Mouse (Mus musculus): ENCODE measurements at regions not wholly inside any gene's neighbourhood (a gene's known extent, or its start where the extent isn't known, plus 50 kb on each side); places are given as distances from the start of the nearest gene placed in this dataset.

GRCm38 (mm10) chr8:113977072-113977471, 128.5 kb upstream of the Adamts18 start:
- ATAC-seq: no peak
- Histone ChIP-seq H3K27ac (ENCODE audit: low read length) (no peak overlapping the region), H3K36me3 (ENCODE audit: control insufficient read depth, insufficient read depth, low read length) (no peaks in the 10 kb centered on the region), H3K9ac (ENCODE audit: low read depth, low read length) (no peak overlapping the region), H3K27me3 (ENCODE audit: control insufficient read depth, insufficient read depth, low read depth, low read length) (no peaks in the 10 kb centered on the region), H3K9me3 (replicated peaks; ENCODE audit: control insufficient read depth, low read length, poor library complexity, severe bottlenecking) (no peaks in the 10 kb centered on the region), H3K4me3 (ENCODE audit: low read depth, low read length) (no peak overlapping the region), H3K4me2 (ENCODE audit: low read length) (no peak overlapping the region), H3K4me1 (ENCODE audit: control insufficient read depth, insufficient read depth, low read length) (peaks cover 10% of the 10 kb centered on the region)
- 58% methylated on average over 4 of the region's 4 CpGs for WGBS

GRCm38 (mm10) chr8:113978946-113979345, 130.4 kb upstream of the Adamts18 start:
- no peak overlapping the region for H3K4me3 ChIP-seq (ENCODE audit: low read depth, low read length)
- WGBS: 35% methylated on average over 9 of the region's 9 CpGs
- no peaks in the 10 kb centered on the region for H3K27me3 ChIP-seq (ENCODE audit: control insufficient read depth, insufficient read depth, low read depth, low read length)
- no peak overlapping the region for H3K27ac ChIP-seq (ENCODE audit: low read length)
- no peak overlapping the region for H3K4me2 ChIP-seq (ENCODE audit: low read length)
- peaks cover 10% of the 10 kb centered on the region for H3K4me1 ChIP-seq (ENCODE audit: control insufficient read depth, insufficient read depth, low read length)
- no peaks in the 10 kb centered on the region for H3K36me3 ChIP-seq (ENCODE audit: control insufficient read depth, insufficient read depth, low read length)
- no peaks in the 10 kb centered on the region for H3K9me3 ChIP-seq (replicated peaks; ENCODE audit: control insufficient read depth, low read length, poor library complexity, severe bottlenecking)
- H3K9ac ChIP-seq (ENCODE audit: low read depth, low read length): no peak overlapping the region
- ATAC-seq: no peak

- Histone ChIP-seq H3K9ac (ENCODE audit: low read depth, low read length) (no peak overlapping the region), H3K36me3 (ENCODE audit: control insufficient read depth, insufficient read depth, low read length) (no peaks in the 10 kb centered on the region), H3K4me1 (ENCODE audit: control insufficient read depth, insufficient read depth, low read length) (peaks cover 10% of the 10 kb centered on the region), H3K27ac (ENCODE audit: low read length) (no peak overlapping the region), H3K9me3 (replicated peaks; ENCODE audit: control insufficient read depth, low read length, poor library complexity, severe bottlenecking) (no peaks in the 10 kb centered on the region), H3K4me3 (ENCODE audit: low read depth, low read length) (no peak overlapping the region), H3K27me3 (ENCODE audit: control insufficient read depth, insufficient read depth, low read depth, low read length) (no peaks in the 10 kb centered on the region), H3K4me2 (ENCODE audit: low read length) (no peak overlapping the region)
- 93% methylated on average over 5 of the region's 5 CpGs for WGBS
- ATAC-seq: no peak
These were observed 131.3 kb upstream of the Adamts18 start for GRCm38 (mm10) chr8:113979837-113980236.

GRCm38 (mm10) chr8:113981339-113981738, 132.8 kb upstream of the Adamts18 start:
- Histone ChIP-seq H3K4me1 (ENCODE audit: control insufficient read depth, insufficient read depth, low read length) (peaks cover 6% of the 10 kb centered on the region), H3K4me3 (ENCODE audit: low read depth, low read length) (no peak overlapping the region), H3K9me3 (replicated peaks; ENCODE audit: control insufficient read depth, low read length, poor library complexity, severe bottlenecking) (no peaks in the 10 kb centered on the region), H3K9ac (ENCODE audit: low read depth, low read length) (no peak overlapping the region), H3K4me2 (ENCODE audit: low read length) (no peak overlapping the region), H3K36me3 (ENCODE audit: control insufficient read depth, insufficient read depth, low read length) (no peaks in the 10 kb centered on the region), H3K27ac (ENCODE audit: low read length) (no peak overlapping the region), H3K27me3 (ENCODE audit: control insufficient read depth, insufficient read depth, low read depth, low read length) (no peaks in the 10 kb centered on the region)
- ATAC-seq: no peak
- 45% methylated on average over 1 of the region's 1 CpGs for WGBS

GRCm38 (mm10) chr8:113984845-113985244, 136.3 kb upstream of the Adamts18 start:
- WGBS: 11% methylated on average over 10 of the region's 10 CpGs
- no peak overlapping the region for H3K4me2 ChIP-seq (ENCODE audit: low read length)
- no peak overlapping the region for H3K4me3 ChIP-seq (ENCODE audit: low read depth, low read length)
- H3K4me1 ChIP-seq (ENCODE audit: control insufficient read depth, insufficient read depth, low read length): no peaks in the 10 kb centered on the region
- no peak overlapping the region for H3K9ac ChIP-seq (ENCODE audit: low read depth, low read length)
- H3K27ac ChIP-seq (ENCODE audit: low read length): no peak overlapping the region
- no peaks in the 10 kb centered on the region for H3K27me3 ChIP-seq (ENCODE audit: control insufficient read depth, insufficient read depth, low read depth, low read length)
- no peaks in the 10 kb centered on the region for H3K36me3 ChIP-seq (ENCODE audit: control insufficient read depth, insufficient read depth, low read length)
- H3K9me3 ChIP-seq (replicated peaks; ENCODE audit: control insufficient read depth, low read length, poor library complexity, severe bottlenecking): no peaks in the 10 kb centered on the region
- no peak for ATAC-seq

- no peaks in the 10 kb centered on the region for H3K36me3 ChIP-seq (ENCODE audit: control insufficient read depth, insufficient read depth, low read length)
- no peak overlapping the region for H3K4me3 ChIP-seq (ENCODE audit: low read depth, low read length)
- H3K9ac ChIP-seq (ENCODE audit: low read depth, low read length): no peak overlapping the region
- H3K4me1 ChIP-seq (ENCODE audit: control insufficient read depth, insufficient read depth, low read length): no peaks in the 10 kb centered on the region
- ATAC-seq: no peak
- no peak overlapping the region for H3K27ac ChIP-seq (ENCODE audit: low read length)
- H3K27me3 ChIP-seq (ENCODE audit: control insufficient read depth, insufficient read depth, low read depth, low read length): no peaks in the 10 kb centered on the region
- H3K9me3 ChIP-seq (replicated peaks; ENCODE audit: control insufficient read depth, low read length, poor library complexity, severe bottlenecking): no peaks in the 10 kb centered on the region
- WGBS: 59% methylated on average over 11 of the region's 11 CpGs
- no peak overlapping the region for H3K4me2 ChIP-seq (ENCODE audit: low read length)
These were observed 136.9 kb upstream of the Adamts18 start for GRCm38 (mm10) chr8:113985471-113985870.

GRCm38 (mm10) chr8:113985948-113986347, 137.4 kb upstream of the Adamts18 start:
- Histone ChIP-seq H3K9me3 (replicated peaks; ENCODE audit: control insufficient read depth, low read length, poor library complexity, severe bottlenecking) (no peaks in the 10 kb centered on the region), H3K4me3 (ENCODE audit: low read depth, low read length) (no peak overlapping the region), H3K9ac (ENCODE audit: low read depth, low read length) (no peak overlapping the region), H3K36me3 (ENCODE audit: control insufficient read depth, insufficient read depth, low read length) (no peaks in the 10 kb centered on the region), H3K4me1 (ENCODE audit: control insufficient read depth, insufficient read depth, low read length) (no peaks in the 10 kb centered on the region), H3K4me2 (ENCODE audit: low read length) (no peak overlapping the region), H3K27ac (ENCODE audit: low read length) (no peak overlapping the region), H3K27me3 (ENCODE audit: control insufficient read depth, insufficient read depth, low read depth, low read length) (no peaks in the 10 kb centered on the region)
- ATAC-seq: no peak
- 72% methylated on average over 7 of the region's 7 CpGs for WGBS

- Histone ChIP-seq H3K9me3 (replicated peaks; ENCODE audit: control insufficient read depth, low read length, poor library complexity, severe bottlenecking) (no peaks in the 10 kb centered on the region), H3K4me1 (ENCODE audit: control insufficient read depth, insufficient read depth, low read length) (no peaks in the 10 kb centered on the region), H3K27me3 (ENCODE audit: control insufficient read depth, insufficient read depth, low read depth, low read length) (no peaks in the 10 kb centered on the region), H3K36me3 (ENCODE audit: control insufficient read depth, insufficient read depth, low read length) (no peaks in the 10 kb centered on the region), H3K4me2 (ENCODE audit: low read length) (no peak overlapping the region), H3K9ac (ENCODE audit: low read depth, low read length) (no peak overlapping the region), H3K4me3 (ENCODE audit: low read depth, low read length) (no peak overlapping the region), H3K27ac (ENCODE audit: low read length) (no peak overlapping the region)
- no peak for ATAC-seq
- WGBS: 87% methylated on average over 9 of the region's 9 CpGs
These were observed 142.2 kb upstream of the Adamts18 start for GRCm38 (mm10) chr8:113990718-113991117.

GRCm38 (mm10) chr8:113998881-113999280, 134.5 kb upstream of the Nudt7 start:
- no peak overlapping the region for H3K9ac ChIP-seq (ENCODE audit: low read depth, low read length)
- no peak for ATAC-seq
- H3K4me3 ChIP-seq (ENCODE audit: low read depth, low read length): no peak overlapping the region
- H3K27me3 ChIP-seq (ENCODE audit: control insufficient read depth, insufficient read depth, low read depth, low read length): no peaks in the 10 kb centered on the region
- H3K9me3 ChIP-seq (replicated peaks; ENCODE audit: control insufficient read depth, low read length, poor library complexity, severe bottlenecking): no peaks in the 10 kb centered on the region
- H3K27ac ChIP-seq (ENCODE audit: low read length): no peak overlapping the region
- no peak overlapping the region for H3K4me2 ChIP-seq (ENCODE audit: low read length)
- H3K4me1 ChIP-seq (ENCODE audit: control insufficient read depth, insufficient read depth, low read length): no peaks in the 10 kb centered on the region
- WGBS: 73% methylated on average over 6 of the region's 6 CpGs
- H3K36me3 ChIP-seq (ENCODE audit: control insufficient read depth, insufficient read depth, low read length): no peaks in the 10 kb centered on the region

- Histone ChIP-seq H3K36me3 (ENCODE audit: control insufficient read depth, insufficient read depth, low read length) (no peaks in the 10 kb centered on the region), H3K27ac (ENCODE audit: low read length) (no peak overlapping the region), H3K4me2 (ENCODE audit: low read length) (no peak overlapping the region), H3K4me3 (ENCODE audit: low read depth, low read length) (no peak overlapping the region), H3K27me3 (ENCODE audit: control insufficient read depth, insufficient read depth, low read depth, low read length) (no peaks in the 10 kb centered on the region), H3K4me1 (ENCODE audit: control insufficient read depth, insufficient read depth, low read length) (no peaks in the 10 kb centered on the region), H3K9ac (ENCODE audit: low read depth, low read length) (no peak overlapping the region), H3K9me3 (replicated peaks; ENCODE audit: control insufficient read depth, low read length, poor library complexity, severe bottlenecking) (no peaks in the 10 kb centered on the region)
- 91% methylated on average over 2 of the region's 2 CpGs for WGBS
- ATAC-seq: no peak
These were observed 131.7 kb upstream of the Nudt7 start for GRCm38 (mm10) chr8:114001674-114002073.

Data from midbrain, embryonic 16.5 days (tissue).